Mouse (Mus musculus): ENCODE results near the gene Arcn1. TPM values are rescaled to one million over a fixed set of nuclear protein-coding genes. Genes with fewer than 3 reads are reported as not detected.
"Not testable (repeated sequence)": the region's sequence is repeated elsewhere in the genome, so short reads cannot be mapped to it uniquely, and the experiment has no call there.

The Arcn1 gene
- 10 to 100 TPM; 62.7 to 68.1 TPM for total RNA-seq (2021)
- long read RNA-seq, experiment 1, full-length matches to known transcripts = 22 of 32 reads
- long read RNA-seq, experiment 1, partial matches to known transcripts = 0 of 32 reads
- long read RNA-seq, experiment 1, other reads (novel, unspliced or antisense) = 10 of 32 reads
- long read RNA-seq, experiment 2, full-length matches to known transcripts = 65 of 75 reads
- long read RNA-seq, experiment 2, partial matches to known transcripts = 0 of 75 reads
- long read RNA-seq, experiment 2, other reads (novel, unspliced or antisense) = 10 of 75 reads

- DNase-seq = peak; percentile 85
Measured at GRCm38 (mm10) chr9:44767101-44768028, at the start of gene Arcn1, which contains the start of gene Ift46. Gene Arcn1, minus strand, starts transcription at chr9:44767845. Gene Ift46, plus strand, starts transcription at chr9:44767908.

- no peak for DNase-seq
Measured at GRCm38 (mm10) chr9:44814179-44814578, 46.5 kb upstream of the Arcn1 start.

GRCm38 (mm10) chr9:44810316-44810715, 42.7 kb upstream of the Arcn1 start:
- no peak for DNase-seq

DNA sequence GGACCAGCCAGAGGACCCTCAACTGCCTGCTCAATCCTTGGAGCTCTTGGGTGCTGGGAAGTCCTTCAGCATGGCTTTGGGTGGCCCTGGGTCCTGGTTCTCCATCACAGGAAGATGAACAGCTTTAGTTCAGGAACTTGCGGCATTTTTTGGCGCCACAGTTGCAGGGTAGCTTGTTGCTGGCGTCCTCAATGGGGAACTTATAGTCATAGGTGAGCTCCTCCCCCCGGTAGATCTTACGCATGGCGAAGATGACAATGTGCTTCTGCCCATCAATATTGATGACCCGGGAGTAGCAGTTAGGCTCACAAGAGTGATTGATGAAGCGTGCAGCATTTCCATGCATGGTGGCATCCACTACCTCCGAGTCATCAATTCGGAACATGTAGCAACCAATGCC, 40.1 kb upstream of the Arcn1 start:
- DNase-seq = no peak

DNA sequence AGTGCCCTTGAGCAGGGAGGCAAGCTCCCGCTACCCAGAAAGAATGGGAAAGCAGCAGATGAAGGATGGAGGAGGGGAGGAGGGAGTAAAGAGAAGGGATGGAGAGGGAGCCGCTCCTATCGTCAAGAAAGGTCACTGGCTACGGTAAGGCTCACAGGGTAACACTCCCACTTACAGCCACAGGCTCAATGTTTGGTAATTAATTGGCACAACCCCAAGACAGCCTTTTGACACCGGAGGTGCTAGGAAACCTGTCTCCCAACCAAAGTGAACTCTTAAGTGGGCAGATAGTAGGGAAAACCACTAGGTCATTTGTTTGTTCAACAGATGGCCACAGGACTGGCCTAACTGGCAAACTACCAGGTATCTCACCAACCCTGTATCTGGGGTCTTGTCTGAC, 39.5 kb upstream of the Arcn1 start:
- DNase-seq = no peak

- DNase-seq = no peak
Measured at GRCm38 (mm10) chr9:44805536-44805935, 37.9 kb upstream of the Arcn1 start.

GRCm38 (mm10) chr9:44804678-44805077, 37.0 kb upstream of the Arcn1 start:
- no peak for DNase-seq

DNA sequence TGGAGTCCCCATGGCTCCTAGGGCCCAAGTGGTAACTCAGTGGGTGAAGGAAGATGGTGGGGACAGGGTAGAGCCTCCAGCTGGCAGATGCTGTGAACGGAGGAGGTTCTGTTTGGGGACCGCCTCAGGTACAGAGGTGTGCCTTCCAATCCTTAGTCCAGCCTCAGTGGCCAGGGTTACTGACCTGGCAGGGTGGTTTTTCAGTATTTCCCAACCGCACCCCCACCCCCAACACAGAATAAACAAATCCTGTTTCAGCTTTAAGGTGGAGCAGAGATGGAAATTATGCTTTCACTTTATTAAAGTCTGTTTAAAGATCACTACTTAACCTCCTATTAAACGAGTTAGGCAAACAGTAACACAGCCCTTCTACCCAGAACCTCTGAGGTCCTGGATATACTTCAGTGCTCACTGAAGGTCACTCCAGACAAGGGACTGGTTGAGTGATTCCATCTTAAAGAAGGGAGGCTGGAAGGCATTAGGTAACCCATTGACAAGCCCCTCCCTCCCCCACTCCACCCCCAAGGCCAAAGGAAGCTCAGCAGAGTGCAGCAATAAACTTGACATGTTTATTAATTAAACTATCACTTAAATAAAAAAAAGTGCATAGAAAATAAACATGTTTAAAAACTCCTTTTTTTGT, 35.3 kb upstream of the Arcn1 start, which contains the start of gene Ttc36:
Ttc36 (minus strand) TSS at position 265 of the 643 bp plus-strand sequence.
- no peak for DNase-seq

- DNase-seq = no peak
Measured at GRCm38 (mm10) chr9:44801669-44802068, 34.0 kb upstream of the Arcn1 start.

- no peak for DNase-seq
Measured at GRCm38 (mm10) chr9:44799958-44800324, 32.3 kb upstream of the Arcn1 start.

DNA sequence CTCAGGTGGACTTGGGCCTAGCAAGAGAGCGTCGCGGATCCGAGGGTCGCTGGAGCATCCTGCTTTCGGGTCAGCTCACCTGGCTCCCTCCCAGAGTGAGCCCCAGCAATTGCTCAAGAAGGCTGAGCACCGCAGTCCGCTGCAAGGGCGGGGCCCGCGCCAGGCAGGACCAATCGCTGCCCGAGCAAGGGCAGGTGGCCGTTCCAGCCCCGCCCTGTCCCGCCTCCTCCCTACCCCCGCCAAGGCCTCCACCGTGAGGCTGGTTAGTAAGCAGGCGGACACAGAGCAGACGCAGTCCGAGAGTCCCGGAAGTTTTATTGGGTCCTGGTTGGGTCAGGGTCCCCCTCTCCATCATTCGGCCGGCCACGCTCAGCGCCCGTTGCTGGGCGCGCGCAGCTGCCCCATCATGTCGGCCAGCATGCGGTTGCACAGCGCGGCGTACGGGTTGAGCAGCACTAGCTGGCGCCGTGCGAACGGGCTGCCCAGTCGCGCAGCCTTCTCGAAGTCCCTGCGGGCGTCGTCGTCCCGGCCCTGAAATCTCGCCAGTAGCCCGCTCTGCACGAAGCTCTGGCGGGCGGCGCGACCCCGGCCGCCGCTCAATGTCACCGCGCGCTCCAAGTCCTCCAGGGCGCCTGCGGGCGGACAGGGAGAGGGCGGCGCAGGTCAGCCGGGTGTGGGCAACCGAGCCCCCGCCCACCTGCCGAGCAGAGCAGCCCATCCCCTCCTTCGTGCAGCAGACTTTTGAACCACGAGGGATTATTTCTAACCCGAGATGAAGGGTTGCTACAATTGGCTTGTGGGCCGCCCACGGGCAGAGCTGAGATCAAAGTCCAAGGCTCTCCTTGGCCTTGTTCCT, 31.7 kb upstream of the Arcn1 start, which contains the start of gene Tmem25:
Tmem25 (minus strand) TSS at position 206 of the 856 bp plus-strand sequence.
- DNase-seq = peak; percentile 87

GRCm38 (mm10) chr9:44798298-44798697, 30.7 kb upstream of the Arcn1 start:
- peak; percentile 65 for DNase-seq

- no peak for DNase-seq
Measured at GRCm38 (mm10) chr9:44792842-44793241, 25.2 kb upstream of the Arcn1 start.

GRCm38 (mm10) chr9:44772750-44773651, 5.4 kb upstream of the Arcn1 start:
- peak; percentile 92 for DNase-seq

DNA sequence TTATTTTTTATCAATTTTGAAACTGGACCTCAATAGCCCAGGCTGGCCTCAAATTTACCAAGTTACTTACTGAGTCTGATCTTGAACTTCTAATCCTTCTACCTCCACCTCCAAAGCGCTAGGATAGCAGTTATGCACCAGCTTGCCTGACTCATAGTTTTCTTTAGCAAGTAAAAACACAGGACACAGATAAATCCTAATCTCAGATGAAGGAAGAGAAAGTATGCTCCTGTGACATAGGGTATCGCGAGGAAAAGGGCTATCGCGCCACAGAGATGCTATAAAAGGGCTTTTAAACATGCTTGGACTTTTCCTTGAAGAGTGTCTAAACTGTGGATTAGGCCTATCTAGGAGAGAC, 4.7 kb upstream of the Arcn1 start:
- DNase-seq = no peak

GRCm38 (mm10) chr9:44771376-44771775, 3.7 kb upstream of the Arcn1 start:
- DNase-seq = no peak

GRCm38 (mm10) chr9:44768029-44768394, 367 bp upstream of the Arcn1 start:
- not testable (repeated sequence) for DNase-seq

DNA sequence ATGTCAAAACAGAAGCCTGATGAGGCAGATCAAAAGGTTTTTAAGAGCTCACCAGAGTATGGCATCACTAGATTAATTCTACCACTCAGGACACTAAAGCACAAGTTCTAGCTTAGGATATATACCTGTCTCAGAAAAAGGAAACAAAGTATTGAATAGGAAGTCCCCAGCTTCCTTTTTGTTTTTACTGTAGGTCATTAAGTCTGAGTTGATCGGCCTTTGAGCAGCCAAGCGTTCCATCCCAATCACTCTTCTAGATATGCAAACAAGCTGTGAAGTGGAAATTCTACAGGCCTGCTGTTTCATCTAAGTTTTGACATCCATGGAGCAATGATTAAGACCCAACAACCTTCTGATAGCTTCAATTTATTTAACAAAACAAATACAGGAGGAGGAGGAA, 6.8 kb downstream of the Arcn1 start:
- DNase-seq = no peak

DNA sequence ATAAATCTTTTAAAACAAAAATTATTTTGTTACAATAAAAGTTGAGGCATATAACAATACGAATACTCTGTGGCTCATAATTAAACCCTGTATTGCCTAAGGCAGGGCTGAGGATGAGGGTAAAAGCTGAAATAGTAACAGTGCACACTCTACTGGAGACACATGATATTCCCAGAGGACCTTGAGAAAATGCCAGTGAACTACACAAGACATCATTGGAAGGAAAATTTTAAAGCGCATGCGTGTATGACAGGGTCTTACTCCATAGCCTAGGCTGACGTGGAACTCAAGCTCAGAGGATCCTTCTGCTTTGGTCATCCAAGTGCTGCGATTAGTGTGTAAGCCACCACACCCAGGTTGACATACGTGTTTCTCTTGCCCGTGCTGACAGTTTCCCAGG, 19.2 kb downstream of the Arcn1 start:
- no peak for DNase-seq

DNA sequence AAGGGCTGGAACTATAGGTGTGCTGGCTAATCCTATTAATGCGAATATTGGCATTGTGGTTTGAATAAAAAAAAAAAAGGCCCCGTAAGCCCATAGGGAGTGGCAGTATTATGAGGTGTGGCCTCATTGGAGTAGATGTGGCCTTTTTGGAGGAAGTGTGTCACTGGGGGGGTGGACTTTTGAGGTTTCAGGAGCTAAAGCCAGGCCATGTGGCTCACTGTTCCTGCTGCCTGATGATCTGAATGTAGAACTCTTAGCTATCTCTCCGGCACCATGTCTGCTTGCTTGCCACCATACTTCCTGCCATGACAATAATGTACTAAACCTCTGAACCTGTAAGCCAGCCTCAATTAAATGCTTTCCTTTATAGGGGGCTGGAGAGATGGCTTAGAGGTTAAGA, 20.3 kb downstream of the Arcn1 start:
- no peak for DNase-seq

DNA sequence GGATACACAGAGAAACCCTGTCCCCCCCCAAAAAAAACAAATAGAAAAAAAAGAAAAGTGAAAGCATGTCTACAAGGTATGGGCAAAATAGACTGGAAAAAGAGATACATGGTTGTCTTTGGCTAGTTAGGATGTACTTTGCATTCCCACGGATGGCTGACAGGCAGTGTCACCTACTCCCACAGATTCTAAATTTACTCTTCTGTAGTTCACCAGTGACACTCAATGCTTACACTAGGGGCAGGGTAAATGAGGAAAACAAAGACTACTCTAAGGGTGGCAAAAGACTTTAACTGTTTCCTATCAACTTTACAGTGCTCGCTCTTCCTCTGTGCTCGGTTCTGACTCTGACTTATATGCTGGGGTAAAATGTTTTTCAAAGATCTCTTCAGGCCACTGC, 21.0 kb downstream of the Arcn1 start:
- DNase-seq = no peak
